In the genomic region with DNA sequence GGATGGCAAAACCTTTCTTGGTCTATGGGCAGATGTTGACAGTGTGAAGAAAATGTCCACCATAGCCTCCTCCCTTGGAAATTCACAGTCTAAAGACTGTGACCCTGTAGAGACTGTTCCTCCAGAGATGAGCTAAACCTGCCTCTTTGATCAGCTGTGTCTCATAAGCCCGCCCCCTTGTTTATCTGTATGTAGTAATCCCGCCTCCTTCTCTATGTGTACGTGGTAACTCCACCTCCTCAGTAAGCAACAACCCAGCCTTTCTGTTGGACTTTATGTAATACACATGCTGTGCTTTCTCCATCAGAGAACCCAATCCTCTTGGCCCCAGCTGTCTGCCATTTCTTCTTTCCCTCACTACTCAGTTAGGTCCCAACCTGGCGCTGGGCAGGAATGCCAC, we compare ENCODE assay signal across 33 mouse cellular contexts. TPM values are rescaled to one million over a fixed set of nuclear protein-coding genes. Genes with fewer than 3 reads are reported as not detected.
DNase-seq lines count a peak whose midpoint lies in the region; ATAC-seq lines count a peak whose summit lies in the region.
"Had no signal": no experiment of that assay in that cellular context is flagged by ENCODE, and none has a peak within 500 bp of the region (broad histone marks: within the 10 kb centered on the region; RNA-seq: fewer than 3 reads in every experiment).

No protein-coding gene starts in this region.

- no peaks in the 10 kb centered on the region for H3K9me3 ChIP-seq in embryonic facial prominence, embryonic 13.5 days
- no peaks in the 10 kb centered on the region for H3K9me3 ChIP-seq in embryonic facial prominence, embryonic 10.5 days
- H3K9me3 ChIP-seq in liver, embryonic 12.5 days (replicated peaks), result no peaks in the 10 kb centered on the region
- no peaks in the 10 kb centered on the region for H3K9me3 ChIP-seq in embryonic facial prominence, embryonic 14.5 days (ENCODE audit: control insufficient read depth, low read length)
- no peaks in the 10 kb centered on the region for H3K9me3 ChIP-seq in liver, embryonic 16.5 days (replicated peaks; ENCODE audit: control insufficient read depth, low read length)
- no peaks in the 10 kb centered on the region for H3K9me3 ChIP-seq in midbrain, embryonic 13.5 days
- H3K9me3 ChIP-seq in intestine, embryonic 15.5 days, result no peaks in the 10 kb centered on the region
- H3K9me3 ChIP-seq: forebrain, embryonic 10.5 days; forebrain, embryonic 15.5 days; heart, embryonic 12.5 days had no signal

- H3K4me1 ChIP-seq in embryonic facial prominence, embryonic 13.5 days, result peaks cover 11% of the 10 kb centered on the region
- no peaks in the 10 kb centered on the region for H3K4me1 ChIP-seq in embryonic facial prominence, embryonic 10.5 days
- no peaks in the 10 kb centered on the region for H3K4me1 ChIP-seq in liver, embryonic 12.5 days
- H3K4me1 ChIP-seq in embryonic facial prominence, embryonic 14.5 days (ENCODE audit: control insufficient read depth, insufficient read depth, low read length), result peaks cover 7% of the 10 kb centered on the region; the same call in 1 of the 2 replicates
- H3K4me1 ChIP-seq in liver, embryonic 16.5 days (ENCODE audit: control insufficient read depth, low read depth, low read length), result no peaks in the 10 kb centered on the region
- H3K4me1 ChIP-seq in midbrain, embryonic 13.5 days (replicated peaks), result no peaks in the 10 kb centered on the region
- H3K4me1 ChIP-seq in intestine, embryonic 15.5 days (replicated peaks), result no peaks in the 10 kb centered on the region
- H3K4me1 ChIP-seq: forebrain, embryonic 10.5 days; heart, embryonic 12.5 days had no signal

- peak overlapping the region; percentile 57 for H3K27ac ChIP-seq in embryonic facial prominence, embryonic 13.5 days
- no peak overlapping the region for H3K27ac ChIP-seq in embryonic facial prominence, embryonic 10.5 days (replicated peaks)
- H3K27ac ChIP-seq in liver, embryonic 12.5 days, result no peak overlapping the region
- H3K27ac ChIP-seq in embryonic facial prominence, embryonic 14.5 days (replicated peaks; ENCODE audit: low read depth, low read length), result peak overlapping the region; percentile 61
- H3K27ac ChIP-seq in liver, embryonic 16.5 days (ENCODE audit: low read length), result no peak overlapping the region
- H3K27ac ChIP-seq in midbrain, embryonic 13.5 days, result no peak overlapping the region
- H3K27ac ChIP-seq in intestine, embryonic 15.5 days, result no peak overlapping the region
- H3K27ac ChIP-seq: forebrain, embryonic 10.5 days; forebrain, embryonic 15.5 days; hindbrain, embryonic 14.5 days; liver, embryonic 14.5 days had no signal

- no peak for DNase-seq in embryonic facial prominence, embryonic 10.5 days (ENCODE audit: low spot score)
- no peak for DNase-seq in liver
- DNase-seq in embryonic facial prominence, embryonic 14.5 days (ENCODE audit: low spot score), result no peak
- DNase-seq: adrenal gland, postnatal 14 days; cerebellum, adult 11 months; cerebellum, adult 9-10 months; cerebellum, postnatal 36 days; embryo, embryonic 11 days; gastrocnemius, postnatal 25 days; heart, adult 18-20 months; right cerebral cortex, postnatal 14 days; thymus, postnatal 14 days had no signal

- H3K4me2 ChIP-seq in embryonic facial prominence, embryonic 13.5 days, result no peak overlapping the region
- H3K4me2 ChIP-seq in liver, embryonic 12.5 days, result no peak overlapping the region
- H3K4me2 ChIP-seq in embryonic facial prominence, embryonic 14.5 days (ENCODE audit: low read depth, low read length), result no peak overlapping the region
- H3K4me2 ChIP-seq in liver, embryonic 16.5 days (ENCODE audit: low read depth, low read length), result no peak overlapping the region
- no peak overlapping the region for H3K4me2 ChIP-seq in midbrain, embryonic 13.5 days (replicated peaks)
- H3K4me2 ChIP-seq in intestine, embryonic 15.5 days (replicated peaks), result no peak overlapping the region
- H3K4me2 ChIP-seq: forebrain, embryonic 15.5 days; heart, embryonic 12.5 days; hindbrain, embryonic 14.5 days; midbrain, embryonic 11.5 days had no signal

- no peaks in the 10 kb centered on the region for H3K27me3 ChIP-seq in embryonic facial prominence, embryonic 13.5 days
- H3K27me3 ChIP-seq in embryonic facial prominence, embryonic 10.5 days (replicated peaks; ENCODE audit: low read depth, poor library complexity, severe bottlenecking), result no peaks in the 10 kb centered on the region
- H3K27me3 ChIP-seq in liver, embryonic 12.5 days (replicated peaks), result 0 out of 2 replicates have a peak, but pooled peaks cover 4% of the 10 kb centered on the region
- no peaks in the 10 kb centered on the region for H3K27me3 ChIP-seq in embryonic facial prominence, embryonic 14.5 days (replicated peaks; ENCODE audit: control insufficient read depth, insufficient read depth, low read length)
- H3K27me3 ChIP-seq in liver, embryonic 16.5 days (ENCODE audit: control insufficient read depth, insufficient read depth, low read depth, low read length), result no peaks in the 10 kb centered on the region
- H3K27me3 ChIP-seq in midbrain, embryonic 13.5 days, result no peaks in the 10 kb centered on the region
- H3K27me3 ChIP-seq in intestine, embryonic 15.5 days (replicated peaks), result no peaks in the 10 kb centered on the region
- H3K27me3 ChIP-seq: CH12.LX; forebrain, embryonic 15.5 days; heart, embryonic 12.5 days had no signal

- no peak overlapping the region for H3K9ac ChIP-seq in embryonic facial prominence, embryonic 13.5 days
- no peak overlapping the region for H3K9ac ChIP-seq in liver, embryonic 12.5 days
- no peak overlapping the region for H3K9ac ChIP-seq in embryonic facial prominence, embryonic 14.5 days (ENCODE audit: low read depth, low read length)
- no peak overlapping the region for H3K9ac ChIP-seq in liver, embryonic 16.5 days (ENCODE audit: low read depth, low read length)
- no peak overlapping the region for H3K9ac ChIP-seq in midbrain, embryonic 13.5 days (replicated peaks)
- no peak overlapping the region for H3K9ac ChIP-seq in intestine, embryonic 15.5 days
- H3K9ac ChIP-seq: forebrain, embryonic 15.5 days; heart, embryonic 12.5 days; hindbrain, embryonic 14.5 days; liver, embryonic 14.5 days had no signal

- WGBS in embryonic facial prominence, embryonic 13.5 days, result 77% methylated on average over 4 of the region's 4 CpGs
- 81% methylated on average over 4 of the region's 4 CpGs for WGBS in embryonic facial prominence, embryonic 10.5 days
- 57% methylated on average over 4 of the region's 4 CpGs for WGBS in liver, embryonic 12.5 days (ENCODE audit: insufficient replicate concordance)
- WGBS in embryonic facial prominence, embryonic 14.5 days, result 77% methylated on average over 4 of the region's 4 CpGs
- whole genome bisulfite sequencing in liver, embryonic 16.5 days (ENCODE audit: insufficient replicate concordance), result 56% methylated on average over 4 of the region's 4 CpGs
- WGBS in midbrain, embryonic 13.5 days, result 82% methylated on average over 4 of the region's 4 CpGs
- WGBS in intestine, embryonic 15.5 days, result 78% methylated on average over 4 of the region's 4 CpGs

- no peak overlapping the region for H3K4me3 ChIP-seq in embryonic facial prominence, embryonic 13.5 days
- no peak overlapping the region for H3K4me3 ChIP-seq in embryonic facial prominence, embryonic 10.5 days
- no peak overlapping the region for H3K4me3 ChIP-seq in liver, embryonic 12.5 days
- no peak overlapping the region for H3K4me3 ChIP-seq in embryonic facial prominence, embryonic 14.5 days (ENCODE audit: low read depth, low read length)
- H3K4me3 ChIP-seq in liver, embryonic 16.5 days (ENCODE audit: low read depth, low read length), result no peak overlapping the region
- H3K4me3 ChIP-seq in midbrain, embryonic 13.5 days (replicated peaks), result no peak overlapping the region
- H3K4me3 ChIP-seq in intestine, embryonic 15.5 days (replicated peaks), result no peak overlapping the region
- H3K4me3 ChIP-seq: forebrain, embryonic 10.5 days; forebrain, embryonic 15.5 days; heart, embryonic 12.5 days had no signal

- H3K36me3 ChIP-seq in embryonic facial prominence, embryonic 13.5 days, result no peaks in the 10 kb centered on the region
- no peaks in the 10 kb centered on the region for H3K36me3 ChIP-seq in embryonic facial prominence, embryonic 10.5 days (replicated peaks)
- H3K36me3 ChIP-seq in liver, embryonic 12.5 days, result no peaks in the 10 kb centered on the region
- no peaks in the 10 kb centered on the region for H3K36me3 ChIP-seq in embryonic facial prominence, embryonic 14.5 days (ENCODE audit: control insufficient read depth, insufficient read depth, low read length)
- H3K36me3 ChIP-seq in liver, embryonic 16.5 days (ENCODE audit: control insufficient read depth, insufficient read depth), result no peaks in the 10 kb centered on the region
- no peaks in the 10 kb centered on the region for H3K36me3 ChIP-seq in midbrain, embryonic 13.5 days
- no peaks in the 10 kb centered on the region for H3K36me3 ChIP-seq in intestine, embryonic 15.5 days
- H3K36me3 ChIP-seq: forebrain, embryonic 10.5 days; forebrain, embryonic 15.5 days; heart, embryonic 12.5 days had no signal

- no peak for ATAC-seq in embryonic facial prominence, embryonic 13.5 days (ENCODE audit: insufficient number of reproducible peaks, insufficient read depth, low FRiP score, low TSS enrichment, low read depth)
- ATAC-seq in liver, embryonic 12.5 days, result 0 out of 2 replicates have a peak, but pooled peaks have one; percentile 21
- ATAC-seq in embryonic facial prominence, embryonic 14.5 days (ENCODE audit: low read depth), result no peak
- 0 out of 2 replicates have a peak, but pooled peaks have one; percentile 27 for ATAC-seq in liver, embryonic 16.5 days (ENCODE audit: low read depth)
- no peak for ATAC-seq in midbrain, embryonic 13.5 days
- ATAC-seq in intestine, embryonic 15.5 days, result no peak
- ATAC-seq: forebrain, embryonic 15.5 days; lung, postnatal 0 days had no signal

RNA-seq across cellular contexts. Expression of a gene that starts 51.4 kb away (rescaled TPM):
- polyA plus RNA-seq in embryonic facial prominence, embryonic 13.5 days (2015; fragmentation: Nextera tagmentation; extraction: Ambion mirVana), result not detected in 2 replicates
- not detected in 2 replicates for polyA plus RNA-seq in embryonic facial prominence, embryonic 10.5 days (2016; fragmentation: Nextera tagmentation; extraction: Ambion mirVana)
- polyA plus RNA-seq in liver, embryonic 12.5 days (2016; fragmentation: Nextera tagmentation; extraction: Ambion mirVana), result not detected in 2 replicates
- polyA plus RNA-seq in embryonic facial prominence, embryonic 14.5 days (2014; fragmentation: Nextera tagmentation; extraction: Ambion mirVana), result not detected in 2 replicates
- not detected in 2 replicates for polyA plus RNA-seq in liver, embryonic 16.5 days (2015; fragmentation: Nextera tagmentation; extraction: Ambion mirVana)
- polyA plus RNA-seq in midbrain, embryonic 13.5 days (2015; fragmentation: Nextera tagmentation; extraction: Ambion mirVana), result not detected in 2 replicates
- not detected in 2 replicates for polyA plus RNA-seq in intestine, embryonic 15.5 days (2015; fragmentation: Nextera tagmentation; extraction: Ambion mirVana)
- polyA plus RNA-seq: C2C12; forebrain, embryonic 10.5 days; forebrain, embryonic 15.5 days; frontal cortex, adult 2 months; heart, embryonic 12.5 days; heart, postnatal 0 days; hindbrain, embryonic 14.5 days; limb, embryonic 11.5 days; liver, embryonic 14.5 days; lung, postnatal 0 days; midbrain, embryonic 11.5 days; neural tube, embryonic 14.5 days; small intestine, adult 2 months; stomach, embryonic 14.5 days; urinary bladder, adult 2 months had no signal

Comparison
In these comparisons a context has a peak if more than half of its experiments do, and no peak if none do; other contexts are left out.
1. H3K27ac ChIP-seq: peak in embryonic facial prominence, embryonic 13.5 days (single experiment) and embryonic facial prominence, embryonic 14.5 days (single experiment); none in embryonic facial prominence, embryonic 10.5 days (single experiment), liver, embryonic 12.5 days (single experiment), liver, embryonic 16.5 days (single experiment), midbrain, embryonic 13.5 days (single experiment) and intestine, embryonic 15.5 days (single experiment).
2. ATAC-seq: peak in liver, embryonic 12.5 days (single experiment) and liver, embryonic 16.5 days (single experiment); none in embryonic facial prominence, embryonic 13.5 days (single experiment), embryonic facial prominence, embryonic 14.5 days (single experiment), midbrain, embryonic 13.5 days (single experiment) and intestine, embryonic 15.5 days (single experiment).